Mouse (Mus musculus): ENCODE data around the gene Prnp.

DNA sequence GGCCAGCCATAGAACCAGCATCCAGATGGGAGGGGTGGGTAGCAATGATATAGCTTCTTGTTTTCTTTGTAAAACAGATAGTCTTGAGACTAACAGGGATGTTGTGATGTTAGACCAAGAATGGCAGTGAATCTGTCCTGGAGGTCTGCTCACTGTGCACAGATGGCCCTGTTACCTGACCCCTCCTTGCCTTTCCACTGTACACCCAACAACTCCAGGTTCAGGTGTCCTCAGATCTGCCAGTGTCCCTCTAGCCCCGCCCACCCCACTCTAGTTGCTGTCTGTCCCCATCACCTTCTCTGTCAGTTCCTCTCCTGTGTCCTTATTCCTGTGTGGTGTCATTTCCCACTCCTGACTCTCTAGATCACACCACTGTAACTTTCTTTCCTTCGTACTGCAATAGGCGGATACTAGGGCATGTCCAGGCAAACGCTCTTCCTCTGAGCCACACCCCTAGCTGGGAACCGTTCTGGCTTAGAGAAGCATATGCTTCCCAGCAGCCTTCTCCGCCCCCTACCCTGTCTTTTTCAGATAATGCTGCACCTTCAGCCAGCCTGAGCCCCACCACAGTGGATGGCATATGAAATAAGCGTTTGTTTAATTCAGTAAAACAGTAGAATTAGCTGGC, 22.7 kb downstream of the Prnp start:
- TF ChIP-seq EP300 (IDR thresholded peaks at IDR 0.05; ENCODE audit: low read depth) (no peak), CTCF (IDR thresholded peaks at IDR 0.05; ENCODE audit: low read depth) (no peak)
